Mouse (Mus musculus): ENCODE results near the gene Adamts13.
A peak's percentile ranks its signal among the peaks of the same experiment; 100 is the strongest.

The Adamts13 gene

GRCm38 (mm10) chr2:26973960-26974359, 744 bp downstream of the Adamts13 start:
- DNase-seq, result no peak

GRCm38 (mm10) chr2:26980361-26980760, 7.1 kb downstream of the Adamts13 start:
- no peak for DNase-seq

GRCm38 (mm10) chr2:26984179-26984578, 11.0 kb downstream of the Adamts13 start:
- DNase-seq, result no peak

GRCm38 (mm10) chr2:26984640-26985039, 11.4 kb downstream of the Adamts13 start:
- no peak for DNase-seq

- no peak for DNase-seq
These were observed 20.7 kb downstream of the Adamts13 start for GRCm38 (mm10) chr2:26993936-26994335.

- no peak for DNase-seq
These were observed 24.3 kb downstream of the Adamts13 start for GRCm38 (mm10) chr2:26997498-26997897.

GRCm38 (mm10) chr2:26997993-26998392, 24.8 kb downstream of the Adamts13 start:
- no peak for DNase-seq

- no peak for DNase-seq
These were observed 33.0 kb downstream of the Adamts13 start for GRCm38 (mm10) chr2:27006255-27006654.

GRCm38 (mm10) chr2:27007701-27008100, 34.5 kb downstream of the Adamts13 start:
- no peak for DNase-seq

GRCm38 (mm10) chr2:27009714-27010244, 36.6 kb downstream of the Adamts13 start, which contains the start of gene Cacfd1:
Gene Cacfd1, plus strand, starts transcription at chr2:27009926.
- DNase-seq, result peak; percentile 86

GRCm38 (mm10) chr2:27017802-27018201, 44.6 kb downstream of the Adamts13 start:
- DNase-seq, result peak; percentile 84

GRCm38 (mm10) chr2:27019530-27019929, 46.3 kb downstream of the Adamts13 start:
- DNase-seq, result no peak

- DNase-seq, result no peak
These were observed 47.9 kb downstream of the Adamts13 start for GRCm38 (mm10) chr2:27021103-27021502.

- DNase-seq, result no peak
These were observed 49.4 kb downstream of the Adamts13 start for GRCm38 (mm10) chr2:27022612-27023011.

- DNase-seq, result no peak
These were observed 50.9 kb downstream of the Adamts13 start for GRCm38 (mm10) chr2:27024136-27024535.

- no peak for DNase-seq
These were observed 52.3 kb downstream of the Adamts13 start for GRCm38 (mm10) chr2:27025545-27025944.

GRCm38 (mm10) chr2:27026332-27026731, 53.1 kb downstream of the Adamts13 start:
- DNase-seq, result no peak

GRCm38 (mm10) chr2:27026857-27027617, 53.8 kb downstream of the Adamts13 start:
- no peak for DNase-seq

GRCm38 (mm10) chr2:27027618-27028436, 54.6 kb downstream of the Adamts13 start, which contains the start of gene Slc2a6:
Gene Slc2a6, minus strand, starts transcription at chr2:27027998.
- peak; percentile 88 for DNase-seq

GRCm38 (mm10) chr2:27028437-27029015, 55.3 kb downstream of the Adamts13 start:
- DNase-seq, result no peak

- no peak for DNase-seq
These were observed 59.1 kb downstream of the Adamts13 start for GRCm38 (mm10) chr2:27032361-27032760.

GRCm38 (mm10) chr2:27036003-27036402, 62.8 kb downstream of the Adamts13 start:
- DNase-seq, result no peak

- no peak for DNase-seq
These were observed 63.8 kb downstream of the Adamts13 start for GRCm38 (mm10) chr2:27037008-27037407.

Data from lung, postnatal 14 days (tissue).